Mouse (Mus musculus) erythroblast, adult 5-6 weeks (primary cell): ENCODE results near the gene Vezf1. TPM values are rescaled to one million over a fixed set of nuclear protein-coding genes. Genes with fewer than 3 reads are reported as not detected.

ENCODE experiments used
- ATAC-seq: replicated peaks from 2 replicates; pipeline ENCODE4 v1.8.0; 2016; ENCODE audit warnings: moderate number of reproducible peaks, mild to moderate bottlenecking, moderate TSS enrichment, inconsistent platforms; ENCODE audit not compliant: poor library complexity, low FRiP score, severe bottlenecking
- total RNA-seq, 2 experiments: library from RNA; stranded (forward) in 1 of 2; stranded (reverse) in 1 of 2; fragments of 150-400 nt in 1 of 2; fragments of 200-764, 138-1000 nt in 1 of 2; gene quantifications; 2 replicates each; pipeline versions ENCODE4 v1.2.3 to v1.2.4; 2015 to 2017; ENCODE audit warnings: low replicate concordance in 2 of 2

The Vezf1 gene
- total RNA-seq, 2 experiments from 2014 or later = 7.9 to 15.8 TPM

DNA sequence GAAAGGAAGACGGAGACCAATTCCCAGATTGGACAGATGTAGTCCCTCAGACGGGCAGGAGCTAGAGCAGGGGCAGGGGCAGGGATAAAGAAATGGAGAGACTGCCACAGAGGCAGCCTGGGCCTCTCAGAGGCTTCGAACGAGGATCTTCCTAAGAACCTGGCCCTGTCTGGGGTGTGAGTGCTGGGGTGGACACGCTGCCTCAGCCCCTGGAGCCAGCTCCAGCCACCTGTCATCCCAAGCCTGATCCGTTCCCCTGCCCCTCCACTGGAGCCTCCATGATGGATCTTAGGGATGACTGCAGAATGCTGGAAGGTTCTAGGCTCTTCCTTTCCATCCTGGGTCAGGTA, 50.0 kb downstream of the Vezf1 start:
- ATAC-seq = no peak

DNA sequence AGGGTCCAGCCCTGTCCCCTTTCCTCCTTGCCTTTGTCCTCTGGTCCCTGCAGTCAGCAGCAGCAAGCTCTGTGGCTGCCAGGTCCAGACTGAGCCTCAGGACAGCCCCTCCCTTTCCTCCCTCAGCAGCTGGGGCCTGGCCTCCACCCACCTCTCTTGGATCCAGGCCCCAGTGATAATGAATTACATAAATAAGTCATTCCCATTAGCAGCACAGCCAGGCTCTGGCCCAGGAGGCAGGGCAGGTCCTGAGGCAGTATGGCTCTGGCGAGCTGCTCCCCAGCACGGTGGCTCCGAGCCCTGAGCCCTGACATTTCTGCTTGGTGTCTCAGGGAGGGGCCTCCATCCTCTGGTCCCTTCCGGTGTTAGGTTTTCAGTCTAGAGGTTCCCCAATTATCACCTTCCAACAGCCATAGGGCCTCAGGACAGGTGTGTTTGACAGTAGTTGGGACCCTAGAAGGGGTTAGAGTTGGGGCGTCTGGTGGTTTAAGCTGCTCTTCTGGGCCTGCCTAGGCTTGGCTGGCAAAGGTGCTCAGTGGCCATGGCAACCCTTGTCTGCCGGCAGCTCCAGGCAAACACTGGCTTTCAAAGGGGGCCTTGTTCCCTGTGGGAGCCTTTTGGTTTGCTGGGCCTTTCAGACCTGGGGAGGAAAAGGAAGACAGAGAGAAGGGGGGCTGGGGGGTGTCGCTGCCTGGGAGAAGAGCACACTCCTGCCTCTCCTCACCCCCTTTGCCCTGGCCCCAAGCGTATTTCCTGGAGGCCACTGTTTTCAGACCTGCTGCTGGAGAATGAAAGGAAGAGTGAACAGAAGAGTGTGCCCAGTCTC, 51.0 kb downstream of the Vezf1 start:
- no peak for ATAC-seq

- no peak for ATAC-seq
Observed at GRCm38 (mm10) chr11:88122545-88122944, 54.5 kb downstream of the Vezf1 start.

DNA sequence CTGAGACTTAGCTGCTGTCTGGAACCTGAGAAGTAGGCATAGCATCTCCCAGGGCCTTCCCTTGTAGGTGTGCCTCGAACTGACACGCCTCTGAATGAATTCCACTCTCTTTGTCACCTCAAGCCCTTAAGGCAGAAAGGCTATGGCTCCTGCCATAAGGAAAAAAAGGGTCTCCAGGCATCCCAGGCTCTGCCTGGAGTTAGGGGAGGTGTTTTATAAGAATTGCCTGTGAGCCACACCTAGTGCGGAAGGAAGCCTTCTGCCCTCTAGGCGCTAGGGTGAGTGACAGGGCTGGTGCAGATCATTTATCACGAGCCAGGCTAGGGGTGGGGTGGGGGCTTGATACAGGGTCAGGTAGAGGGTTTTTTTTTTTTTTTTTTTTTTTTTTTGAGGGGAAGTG, 54.9 kb downstream of the Vezf1 start:
- no peak for ATAC-seq

GRCm38 (mm10) chr11:88123731-88124130, 55.7 kb downstream of the Vezf1 start:
- no peak for ATAC-seq

DNA sequence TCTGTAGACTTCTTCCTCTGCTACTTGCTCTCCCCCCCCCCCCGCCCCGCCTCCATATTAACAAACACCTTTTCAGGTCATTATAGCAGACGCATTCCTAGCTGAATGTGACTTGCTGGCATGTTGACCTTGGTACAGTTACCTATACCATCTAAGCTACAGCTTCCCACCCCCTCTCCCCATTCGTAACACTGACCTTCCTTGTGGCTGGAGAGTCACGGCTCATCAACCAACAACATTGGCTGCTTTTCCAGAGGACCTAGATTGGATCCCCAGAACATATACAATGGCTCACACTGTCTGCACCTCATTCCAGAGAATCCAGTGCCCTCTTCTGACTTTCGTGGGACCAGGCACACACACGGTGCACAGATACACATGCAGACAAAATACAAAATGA, 57.4 kb downstream of the Vezf1 start:
- no peak for ATAC-seq

GRCm38 (mm10) chr11:88126306-88126793, 58.3 kb downstream of the Vezf1 start:
- ATAC-seq = no peak

GRCm38 (mm10) chr11:88128461-88128860, 60.4 kb downstream of the Vezf1 start:
- no peak for ATAC-seq

GRCm38 (mm10) chr11:88129281-88129680, 61.2 kb downstream of the Vezf1 start:
- no peak for ATAC-seq

DNA sequence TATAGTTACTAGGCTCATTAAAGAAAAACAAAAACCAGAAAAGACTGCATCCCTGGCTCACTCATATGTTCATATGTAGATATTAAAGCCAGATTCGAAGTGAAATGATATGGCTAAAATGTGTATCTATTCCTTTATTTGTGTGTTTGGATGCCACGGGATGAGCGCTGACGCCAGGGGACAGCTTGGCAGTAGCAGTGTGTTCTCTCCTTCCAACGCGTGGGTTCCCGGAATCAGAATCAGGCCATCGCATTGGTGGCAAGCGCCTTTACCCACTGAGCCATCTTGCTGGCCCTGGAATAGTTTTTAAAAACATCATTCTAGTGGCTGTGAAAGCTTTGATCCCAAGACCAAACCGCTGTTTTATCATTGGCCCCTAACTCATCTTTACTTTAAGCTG, 61.9 kb downstream of the Vezf1 start:
- ATAC-seq = no peak

GRCm38 (mm10) chr11:88131847-88132246, 63.8 kb downstream of the Vezf1 start:
- ATAC-seq = no peak

Other genes starting within 250 kb of the Vezf1 start
- not detected in 2 replicates for gene Lpo, start 240.0 kb upstream of the Vezf1 start, total RNA-seq (2015; ENCODE audit: low replicate concordance)
- gene Lpo, start 240.0 kb upstream of the Vezf1 start, total RNA-seq (2017; ENCODE audit: low replicate concordance) = not detected in 2 replicates
- gene Mks1, start 215.1 kb upstream of the Vezf1 start, total RNA-seq (2015; ENCODE audit: low replicate concordance) = 0.38 TPM in 1 of 2 replicates, not detected in the other
- 0.28 TPM in 1 of 2 replicates, not detected in the other for gene Mks1, start 215.1 kb upstream of the Vezf1 start, total RNA-seq (2017; ENCODE audit: low replicate concordance)
- gene Epx, start 192.7 kb upstream of the Vezf1 start, total RNA-seq (2015; ENCODE audit: low replicate concordance) = 34.0 and 42.8 TPM in 2 replicates
- 31.1 and 53.2 TPM in 2 replicates for gene Epx, start 192.7 kb upstream of the Vezf1 start, total RNA-seq (2017; ENCODE audit: low replicate concordance)
- gene Olfr462, start 176.0 kb upstream of the Vezf1 start, total RNA-seq (2015; ENCODE audit: low replicate concordance) = not detected in 2 replicates
- not detected in 2 replicates for gene Olfr462, start 176.0 kb upstream of the Vezf1 start, total RNA-seq (2017; ENCODE audit: low replicate concordance)
- not detected in 2 replicates for gene Olfr463, start 170.9 kb upstream of the Vezf1 start, total RNA-seq (2015; ENCODE audit: low replicate concordance)
- not detected in 2 replicates for gene Olfr463, start 170.9 kb upstream of the Vezf1 start, total RNA-seq (2017; ENCODE audit: low replicate concordance)
- not detected in 2 replicates for gene Olfr464, start 147.3 kb upstream of the Vezf1 start, total RNA-seq (2015; ENCODE audit: low replicate concordance)
- gene Olfr464, start 147.3 kb upstream of the Vezf1 start, total RNA-seq (2017; ENCODE audit: low replicate concordance) = not detected in 2 replicates
- 2.1 and 2.5 TPM in 2 replicates for gene Dynll2, start 80.7 kb upstream of the Vezf1 start, total RNA-seq (2015; ENCODE audit: low replicate concordance)
- gene Dynll2, start 80.7 kb upstream of the Vezf1 start, total RNA-seq (2017; ENCODE audit: low replicate concordance) = 3.2 and 7.8 TPM in 2 replicates
- 216 and 317 TPM in 2 replicates for gene Srsf1, start 20.9 kb upstream of the Vezf1 start, total RNA-seq (2015; ENCODE audit: low replicate concordance)
- gene Srsf1, start 20.9 kb upstream of the Vezf1 start, total RNA-seq (2017; ENCODE audit: low replicate concordance) = 505 and 650 TPM in 2 replicates
- gene Cuedc1, start 29.8 kb downstream of the Vezf1 start, total RNA-seq (2015; ENCODE audit: low replicate concordance) = 2.7 TPM in 1 of 2 replicates, not detected in the other
- 0.98 TPM in 1 of 2 replicates, not detected in the other for gene Cuedc1, start 29.8 kb downstream of the Vezf1 start, total RNA-seq (2017; ENCODE audit: low replicate concordance)
- gene Mrps23, start 136.1 kb downstream of the Vezf1 start, total RNA-seq (2015; ENCODE audit: low replicate concordance) = 16.9 and 19.2 TPM in 2 replicates
- 10.1 and 51.3 TPM in 2 replicates for gene Mrps23, start 136.1 kb downstream of the Vezf1 start, total RNA-seq (2017; ENCODE audit: low replicate concordance)
- gene Ccdc182, start 225.8 kb downstream of the Vezf1 start, total RNA-seq (2015; ENCODE audit: low replicate concordance) = not detected in 2 replicates
- not detected in 2 replicates for gene Ccdc182, start 225.8 kb downstream of the Vezf1 start, total RNA-seq (2017; ENCODE audit: low replicate concordance)